Mouse (Mus musculus) layer of hippocampus, postnatal 14 days (tissue): Measurements from ENCODE around the gene Ahnak2. TPM values are rescaled to one million over a fixed set of nuclear protein-coding genes. Genes with fewer than 3 reads are reported as not detected.
A peak's percentile ranks its signal among the peaks of the same experiment; 100 is the strongest.

Experiments
- DNase-seq, 2 experiments: peaks; one replicate each; pipeline ENCODE4 v3.0.0; 2021 to 2022; ENCODE audit warnings: low spot score in 2 of 2, mixed read lengths in 1 of 2
- microRNA-seq, 2 experiments: library from miRNA; unstranded; fragments of <30 nt; microRNA quantifications; one replicate each; pipeline ENCODE4 v1.2.0; 2021
- total RNA-seq, 2 experiments: library from RNA; stranded (reverse); gene quantifications; 2 replicates each; pipeline ENCODE4 v1.2.3; 2021

The Ahnak2 gene
- total RNA-seq, 2 experiments from 2014 or later = 4.9 to 7.8 TPM

DNA sequence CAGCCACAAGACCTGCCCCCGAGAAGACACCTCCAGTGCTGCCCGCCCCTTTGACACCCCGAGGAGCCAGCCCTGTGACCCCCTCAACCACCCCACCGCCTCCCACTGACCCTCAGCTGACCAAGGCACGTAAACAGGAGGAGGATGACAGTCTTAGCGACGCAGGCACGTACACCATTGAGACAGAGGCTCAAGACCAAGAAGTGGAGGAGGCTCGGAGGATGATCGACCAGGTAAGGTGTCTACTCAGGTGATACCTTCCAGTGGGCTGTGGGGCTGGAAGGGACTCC lies 65.9 kb downstream of the Ahnak2 start:
- DNase-seq = no peak

DNA sequence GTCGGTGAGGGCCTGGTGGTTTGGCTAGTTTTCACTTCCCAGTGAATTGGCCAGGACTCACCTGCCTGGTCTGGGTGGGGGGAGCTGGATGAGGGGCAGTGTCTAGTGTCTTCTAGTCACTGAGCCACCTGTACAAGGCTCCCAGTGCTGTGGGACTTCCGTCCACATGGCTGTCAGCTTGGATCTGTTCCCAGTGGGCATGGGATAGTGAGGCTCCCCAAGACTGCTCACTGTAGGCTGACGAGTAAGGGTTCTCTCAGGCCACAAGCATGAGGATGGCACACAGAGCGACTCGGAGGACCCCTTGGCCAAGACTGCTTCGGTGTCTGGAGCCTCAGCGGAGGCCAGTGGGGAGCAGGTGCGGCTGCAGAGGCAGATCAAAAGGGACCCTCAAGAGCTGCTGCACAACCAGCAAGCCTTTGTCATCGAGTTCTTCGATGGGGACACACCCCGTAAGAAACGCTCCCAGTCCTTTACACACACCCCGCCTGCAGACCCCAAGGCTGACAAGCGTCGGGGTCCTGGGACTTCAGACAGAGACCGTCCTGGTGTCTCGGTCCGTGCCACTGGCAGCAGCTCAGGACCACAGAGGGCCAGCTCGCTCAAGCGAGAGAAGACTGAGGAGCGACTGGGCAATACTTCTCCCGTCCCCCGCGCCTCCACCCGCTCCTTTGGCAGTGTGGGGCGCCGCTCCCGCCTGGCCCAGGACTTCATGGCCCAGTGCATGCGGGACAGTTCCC lies 66.4 kb downstream of the Ahnak2 start:
- DNase-seq = no peak

DNA sequence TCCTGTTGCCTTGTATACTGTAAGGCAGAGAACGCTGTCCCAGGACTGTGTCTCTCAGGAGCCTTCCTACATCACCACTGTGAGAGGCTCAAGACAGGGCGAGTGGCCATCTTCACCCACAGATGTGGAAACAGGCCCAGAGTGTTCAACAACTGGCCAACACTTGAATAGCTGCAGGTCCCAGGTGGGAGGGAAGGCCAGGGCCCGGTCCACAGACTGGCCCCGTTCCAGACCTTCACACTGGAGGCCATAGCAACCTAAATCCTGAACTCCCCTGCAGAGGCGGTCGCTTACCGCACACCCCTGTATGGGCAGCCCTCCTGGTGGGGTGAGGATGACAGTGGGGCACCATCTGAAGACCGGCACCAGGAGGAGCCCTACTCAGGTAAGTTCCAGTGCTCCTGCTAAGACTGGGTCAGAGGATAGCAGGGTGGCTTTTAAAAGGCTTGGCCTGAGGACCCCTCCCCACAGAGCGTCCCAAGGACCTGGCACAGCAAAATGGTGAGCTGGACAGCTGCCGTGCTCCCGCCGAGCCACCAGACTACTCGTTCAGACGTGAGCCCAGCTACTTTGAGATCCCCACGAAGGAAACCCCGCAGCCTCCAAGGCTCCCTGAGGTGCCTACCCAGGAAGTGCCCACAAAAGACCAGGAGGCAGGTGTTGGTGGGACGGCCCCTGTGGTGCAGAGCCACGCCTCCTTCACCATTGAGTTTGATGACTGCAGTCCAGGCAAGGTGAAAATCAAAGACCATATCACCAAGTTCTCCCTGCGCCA lies 67.4 kb downstream of the Ahnak2 start:
- DNase-seq = no peak

DNA sequence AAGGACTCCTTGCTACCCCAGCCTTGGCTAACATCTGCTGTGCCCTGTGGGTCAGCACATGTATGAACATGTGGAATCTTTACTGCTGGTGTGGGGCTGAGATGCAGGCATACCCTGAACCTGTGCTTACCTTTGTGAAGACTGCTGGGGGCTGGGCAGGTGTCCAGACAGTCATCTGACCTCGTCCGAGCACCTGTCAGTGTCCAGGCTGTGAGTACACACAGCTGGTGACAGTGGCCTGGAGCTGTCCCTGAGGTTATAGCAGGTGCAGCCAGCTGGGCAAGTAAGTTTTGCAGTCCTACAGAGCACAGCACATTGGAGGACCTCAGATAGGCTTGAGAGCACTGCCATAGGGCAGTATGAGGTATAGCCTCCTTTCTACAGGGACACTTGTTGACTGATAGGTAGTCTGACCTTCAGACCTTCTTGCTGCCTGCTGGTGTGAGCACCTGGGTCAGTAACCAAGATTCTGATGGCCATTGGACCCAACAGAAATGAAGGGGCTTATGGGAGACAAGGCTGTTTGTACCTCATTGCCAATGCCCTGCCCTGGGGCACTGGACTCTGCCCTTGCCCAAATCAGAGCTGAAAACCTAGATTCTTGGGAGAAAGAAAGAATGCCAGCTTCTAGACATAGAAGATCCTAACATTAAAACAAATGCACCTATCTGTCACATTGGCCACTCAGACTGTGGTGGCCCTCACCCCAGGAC lies 68.2 kb downstream of the Ahnak2 start:
- no peak for DNase-seq

DNA sequence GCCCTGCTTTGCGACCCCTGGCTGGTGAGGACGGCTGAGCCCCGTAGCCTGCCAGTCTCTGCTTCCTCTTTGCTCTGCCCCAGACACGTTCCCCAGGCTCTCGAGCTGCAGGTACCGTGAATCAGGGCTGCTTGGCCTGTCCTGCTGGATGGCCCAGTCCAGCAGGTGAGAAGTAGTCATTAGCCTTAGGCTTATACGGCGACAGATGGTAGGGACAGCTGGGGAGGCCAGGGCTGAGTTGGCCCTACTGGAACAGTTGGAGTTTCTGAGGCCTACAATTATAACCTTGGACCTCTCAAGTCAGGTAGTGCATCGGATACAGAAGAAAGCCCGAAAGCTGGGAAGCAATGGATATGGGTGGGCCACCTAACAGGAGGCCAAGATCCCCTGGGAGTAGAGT lies 69.9 kb downstream of the Ahnak2 start:
- no peak for DNase-seq

DNA sequence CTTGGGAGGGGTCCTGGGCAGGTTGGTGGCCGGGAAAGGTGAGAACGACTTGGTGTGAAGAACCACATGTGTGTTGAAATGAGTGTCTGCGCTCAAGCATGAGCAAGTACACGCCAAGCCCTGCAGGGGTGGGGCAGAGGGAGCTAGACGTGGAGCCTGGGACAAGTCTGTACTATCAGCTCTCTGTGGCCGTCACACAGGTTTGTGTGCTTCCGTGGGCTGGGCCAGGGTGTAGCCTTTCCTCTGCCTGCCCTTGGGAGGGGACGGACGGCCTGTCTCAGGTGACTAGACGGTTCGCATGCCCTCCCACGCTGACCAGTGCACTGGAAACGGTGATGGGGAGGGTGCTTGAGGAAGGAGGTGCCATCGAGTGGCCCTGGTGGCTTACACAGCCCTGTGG lies 71.6 kb downstream of the Ahnak2 start:
- no peak for DNase-seq

DNA sequence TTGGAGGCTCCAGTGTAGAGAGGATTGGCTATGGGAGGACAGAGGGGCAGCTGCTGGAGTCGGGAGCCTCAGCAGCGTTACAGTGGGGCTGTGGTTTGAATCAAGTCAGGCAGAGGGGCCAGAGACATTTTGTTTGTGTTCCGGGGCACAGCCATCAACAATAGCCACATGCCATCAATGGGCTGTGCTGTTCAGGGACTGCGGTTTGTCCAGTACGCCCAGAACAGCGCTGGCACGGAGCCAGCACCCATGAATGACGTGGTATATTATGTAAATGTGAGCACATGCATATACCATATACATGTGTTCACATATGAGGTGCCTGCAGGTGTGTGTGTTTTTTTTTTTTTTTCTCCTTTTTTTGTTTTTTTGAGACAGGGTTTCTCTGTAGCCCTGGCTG lies 74.7 kb downstream of the Ahnak2 start:
- no peak for DNase-seq

DNA sequence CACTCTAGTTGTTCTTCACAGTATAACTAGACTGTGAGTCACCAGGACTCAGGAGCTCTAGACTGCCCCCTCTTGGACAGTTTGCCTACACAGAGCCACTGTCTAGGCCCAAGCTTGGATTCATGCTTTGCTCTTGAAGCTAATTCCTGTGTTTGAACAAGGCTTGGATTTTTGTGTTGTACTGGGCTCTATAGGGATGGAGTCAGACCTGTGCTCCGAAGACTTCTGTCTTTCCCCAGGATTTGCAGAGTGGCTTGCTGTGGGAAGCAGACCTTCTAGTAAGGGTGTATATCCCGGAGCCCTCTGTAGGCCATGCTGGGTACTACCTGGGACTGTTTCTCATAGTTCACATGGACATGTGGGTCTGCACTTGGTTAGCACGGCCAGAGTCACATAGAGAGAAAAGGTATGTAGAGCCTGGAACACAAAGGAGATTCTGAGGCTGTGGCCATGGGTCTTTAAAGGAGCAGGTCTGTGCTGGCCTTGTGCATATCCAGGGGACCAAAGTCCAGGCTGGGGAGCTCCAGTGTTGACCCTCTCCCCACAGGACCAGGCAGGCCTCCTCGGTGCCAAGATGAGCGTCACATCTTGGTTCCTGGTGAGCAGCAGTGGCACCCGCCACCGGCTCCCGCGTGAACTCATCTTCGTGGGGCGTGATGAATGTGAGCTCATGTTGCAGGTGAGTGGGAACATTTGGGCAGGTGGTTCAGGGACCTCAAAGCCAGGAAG lies 78.2 kb downstream of the Ahnak2 start:
- peak; percentile 65 to 70 for DNase-seq

DNA sequence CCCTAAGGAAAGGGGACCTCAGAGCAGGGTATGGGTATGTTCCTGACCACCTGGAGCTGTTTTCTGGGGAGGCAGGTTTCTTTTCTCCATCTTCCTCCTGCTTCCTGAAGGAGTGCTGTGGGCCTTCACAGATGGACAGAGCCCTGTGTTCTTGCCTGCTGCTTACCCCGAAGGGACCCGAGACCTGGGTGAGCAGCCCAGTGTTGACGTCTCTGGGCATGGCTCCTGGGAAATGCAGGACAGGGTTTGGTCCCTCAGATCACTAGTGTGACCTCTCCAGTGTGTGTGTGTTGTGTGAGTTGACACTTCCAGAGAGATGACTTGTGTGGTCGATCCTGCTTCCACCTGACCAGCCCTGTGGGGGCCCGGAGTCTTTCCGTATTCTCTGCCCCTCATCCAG lies 79.0 kb downstream of the Ahnak2 start:
- no peak for DNase-seq

DNA sequence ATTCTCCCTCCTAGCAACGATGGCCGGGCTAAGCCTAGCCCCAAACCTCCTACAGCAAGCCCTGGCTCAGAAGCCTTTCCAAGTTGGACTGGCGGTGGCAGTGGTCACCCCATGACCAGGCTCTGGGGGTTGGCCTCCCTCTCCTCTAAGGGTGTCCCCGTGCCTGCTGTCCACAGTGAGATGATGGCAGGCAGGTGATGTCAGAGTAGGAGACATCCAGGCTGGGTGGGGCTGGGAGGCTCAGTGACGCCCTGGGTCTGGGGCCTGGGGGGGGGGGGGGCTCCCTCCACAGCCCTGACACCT lies 79.5 kb downstream of the Ahnak2 start:
- no peak for DNase-seq

DNA sequence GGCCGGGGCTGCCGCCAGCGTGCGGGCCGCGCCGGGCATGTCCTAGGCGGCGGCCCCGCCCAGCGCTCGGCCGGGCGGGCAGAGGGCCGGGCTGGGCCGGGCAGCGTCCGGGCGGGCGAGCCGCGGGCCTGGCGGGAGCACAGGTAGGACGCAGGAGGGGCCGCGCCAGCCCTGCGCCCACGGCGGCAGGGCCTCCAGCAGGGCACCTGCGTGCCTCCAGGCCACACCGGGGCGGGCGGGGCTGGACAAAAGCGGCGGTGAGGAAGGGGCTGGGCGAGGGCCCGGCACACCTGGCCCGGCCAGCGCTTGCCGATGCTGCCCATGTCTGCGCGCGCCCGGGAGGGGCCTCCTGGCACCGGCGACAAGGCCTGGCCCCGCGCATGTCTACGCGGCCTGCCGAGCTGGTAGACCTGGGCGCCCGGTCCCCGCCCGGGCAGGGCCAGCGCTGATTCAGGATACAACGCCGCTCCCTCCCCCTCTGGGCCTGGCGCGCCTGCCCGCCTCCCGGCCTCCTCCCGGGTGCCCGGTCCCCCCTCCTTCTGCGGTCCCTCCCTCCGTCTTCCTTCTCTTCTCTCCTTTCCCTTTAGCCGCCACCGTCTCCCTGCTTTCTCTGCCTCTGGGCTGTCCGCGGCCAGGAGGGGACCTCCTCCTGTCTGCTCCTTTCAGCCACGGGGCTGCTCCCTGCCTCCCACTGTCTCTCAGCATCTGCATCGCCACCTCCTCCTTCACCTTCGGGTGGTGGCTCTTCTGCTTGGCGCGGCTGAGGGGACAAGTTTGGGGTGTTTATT lies 80.0 kb downstream of the Ahnak2 start:
- peak in 1 of 2 experiments; percentile 27 for DNase-seq

Small RNA genes lying within 50 kb of the gene (microRNA-seq; reads per million reads assigned to microRNA genes)
- 2.7 to 9.6 reads per million in 2 experiments for gene Mir6940

Other genes with a start within 250 kb of the Ahnak2 start
- gene Inf2, start 213.9 kb downstream of the Ahnak2 start, total RNA-seq = 100 to 1,000 TPM; 116 to 122 TPM
- gene Adssl1, start 182.6 kb downstream of the Ahnak2 start, total RNA-seq = 1 to 10 TPM; 5.3 to 5.6 TPM
- gene Siva1, start 158.0 kb downstream of the Ahnak2 start, total RNA-seq = 10 to 100 TPM; 21.6 to 23.4 TPM
- gene Akt1, start 127.8 kb downstream of the Ahnak2 start, total RNA-seq = 100 to 1,000 TPM; 153 to 158 TPM
- under 1 TPM; 0.43 to 0.55 TPM for gene Zbtb42, start 123.8 kb downstream of the Ahnak2 start, total RNA-seq
- 100 to 1,000 TPM; 178 to 193 TPM for gene Cep170b, start 82.2 kb downstream of the Ahnak2 start, total RNA-seq
- 10 to 100 TPM; 10.6 to 13.1 TPM for gene Pld4, start 42.0 kb downstream of the Ahnak2 start, total RNA-seq
- 10 to 100 TPM; 13.2 to 13.7 TPM for gene Clba1, start 6.3 kb upstream of the Ahnak2 start, total RNA-seq
- 1 to 10 TPM; 8.1 to 9.2 TPM for gene Cdca4, start 26.8 kb upstream of the Ahnak2 start, total RNA-seq
- gene Gpr132, start 65.6 kb upstream of the Ahnak2 start, total RNA-seq = not detected
- 10 to 100 TPM; 45.2 to 50.8 TPM for gene Jag2, start 127.1 kb upstream of the Ahnak2 start, total RNA-seq
- gene Nudt14, start 139.5 kb upstream of the Ahnak2 start, total RNA-seq = 10 to 100 TPM in 1 of 2 experiments, 1 to 10 TPM in 1; 7.5 to 11.1 TPM
- 10 to 100 TPM; 47.1 to 47.2 TPM for gene Btbd6, start 173.8 kb upstream of the Ahnak2 start, total RNA-seq
- gene Brf1, start 198.0 kb upstream of the Ahnak2 start, total RNA-seq = 10 to 100 TPM; 51.2 to 58.9 TPM
- 100 to 1,000 TPM; 121 TPM for gene Pacs2, start 211.9 kb upstream of the Ahnak2 start, total RNA-seq